Mouse (Mus musculus) forebrain, embryonic 14.5 days (tissue): ENCODE results near the gene Ftcd. TPM values are rescaled to one million over a fixed set of nuclear protein-coding genes. Genes with fewer than 3 reads are reported as not detected.
A peak's percentile ranks its signal among the peaks of the same experiment; 100 is the strongest.

Experiments
- ATAC-seq: fragments of 200-750 bp; cut with Nextera tagmentation; 2 replicates; pipeline ENCODE4 v1.8.0; 2017; ENCODE audit warnings: mild to moderate bottlenecking, moderate library complexity
- DNase-seq: peaks from one replicate; pipeline ENCODE4 v3.0.0-alpha.2; 2015; ENCODE audit warnings: low spot score
- H3K27ac ChIP-seq: fragments of 300-500 bp; sonication (generic); 2 replicates; pipeline ENCODE4 v1.5.1; 2014; ENCODE audit warnings: low read depth, mild to moderate bottlenecking, control low read depth, low read length, moderate library complexity
- H3K27me3 ChIP-seq: fragments of 300-500 bp; sonication (generic); replicated peaks from 2 replicates; pipeline ENCODE4 v1.6.1; 2014; ENCODE audit warnings: low read length, control low read depth, mixed read lengths; ENCODE audit not compliant: control insufficient read depth, insufficient read depth
- H3K36me3 ChIP-seq: fragments of 300-500 bp; sonication (generic); 2 replicates; pipeline ENCODE4 v1.6.1; 2014; ENCODE audit warnings: low read length, control low read depth; ENCODE audit not compliant: control insufficient read depth, insufficient read depth
- H3K4me1 ChIP-seq: fragments of 300-500 bp; sonication (generic); 2 replicates; pipeline ENCODE4 v1.6.1; 2014; ENCODE audit warnings: antibody characterized with exemption, low read length, control low read depth; ENCODE audit not compliant: control insufficient read depth, insufficient read depth
- H3K4me2 ChIP-seq: fragments of 300-500 bp; sonication (generic); 2 replicates; pipeline ENCODE4 v1.6.1; 2014; ENCODE audit warnings: mild to moderate bottlenecking, control low read depth, low read length
- H3K4me3 ChIP-seq: fragments of 300-500 bp; sonication (generic); 2 replicates; pipeline ENCODE4 v1.5.1; 2014; ENCODE audit warnings: low read depth, low read length, control low read depth
- H3K9ac ChIP-seq: fragments of 300-500 bp; sonication (generic); 2 replicates; pipeline ENCODE4 v1.6.1; 2014; ENCODE audit warnings: mild to moderate bottlenecking, low read length, control low read depth, moderate library complexity
- H3K9me3 ChIP-seq: fragments of 300-500 bp; sonication (generic); replicated peaks from 2 replicates; pipeline ENCODE4 v1.6.1; 2016; ENCODE audit warnings: low read length, control low read depth, mixed read lengths; ENCODE audit not compliant: control insufficient read depth
- WGBS: fragments of 180-500 bp; shearing (Covaris S2); extraction: QIAGEN DNeasy Blood & Tissue Kit; methylation state at CpG from one replicate; pipeline ENCODE4 v1.1.7; 2014; 5-methylcytosine and 5-hydroxymethylcytosine counted together
- polyA plus RNA-seq: library from polyadenylated mRNA; unstranded; fragments of >200 nt; fragmentation: Nextera tagmentation; extraction: Ambion mirVana; gene quantifications from 2 replicates; pipeline ENCODE4 v1.2.1, GENCODE M21; 2014

Gene Ftcd
- polyA plus RNA-seq, 1 experiment from 2014 or later = not detected

DNA sequence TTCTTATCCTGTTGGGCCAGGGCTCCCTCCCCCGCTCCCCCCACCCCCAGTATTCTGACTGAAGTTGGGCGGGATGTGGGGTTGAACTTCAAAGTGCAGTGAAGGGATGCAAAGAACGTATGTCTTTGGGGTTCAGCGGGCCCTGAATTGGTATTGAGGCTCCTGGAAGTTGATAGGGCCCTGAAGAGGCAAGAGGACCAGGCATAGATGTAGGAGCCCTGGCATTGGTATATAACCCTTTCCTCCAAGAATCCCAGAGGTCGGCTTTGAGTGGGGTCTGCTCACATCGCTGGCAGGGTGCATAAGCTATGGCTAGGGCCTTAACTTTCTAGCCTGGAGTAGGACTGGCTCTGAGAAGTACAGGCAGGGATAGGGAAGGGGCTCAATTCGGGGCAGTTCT, 48.3 kb downstream of the Ftcd start:
- ATAC-seq (peak; percentile 23; the same call in 1 of the 2 replicates), DNase-seq (no peak)
- H3K4me3 ChIP-seq = no peak overlapping the region
- H3K9me3 ChIP-seq = no peaks in the 10 kb centered on the region
- H3K27me3 ChIP-seq = 0 out of 2 replicates have a peak, but pooled peaks cover 5% of the 10 kb centered on the region
- H3K9ac ChIP-seq = no peak overlapping the region
- no peaks in the 10 kb centered on the region for H3K4me1 ChIP-seq
- H3K36me3 ChIP-seq = no peaks in the 10 kb centered on the region
- 15% methylated on average over 7 of the region's 7 CpGs for WGBS
- H3K27ac ChIP-seq = no peak overlapping the region
- H3K4me2 ChIP-seq = peak overlapping the region; percentile 52

DNA sequence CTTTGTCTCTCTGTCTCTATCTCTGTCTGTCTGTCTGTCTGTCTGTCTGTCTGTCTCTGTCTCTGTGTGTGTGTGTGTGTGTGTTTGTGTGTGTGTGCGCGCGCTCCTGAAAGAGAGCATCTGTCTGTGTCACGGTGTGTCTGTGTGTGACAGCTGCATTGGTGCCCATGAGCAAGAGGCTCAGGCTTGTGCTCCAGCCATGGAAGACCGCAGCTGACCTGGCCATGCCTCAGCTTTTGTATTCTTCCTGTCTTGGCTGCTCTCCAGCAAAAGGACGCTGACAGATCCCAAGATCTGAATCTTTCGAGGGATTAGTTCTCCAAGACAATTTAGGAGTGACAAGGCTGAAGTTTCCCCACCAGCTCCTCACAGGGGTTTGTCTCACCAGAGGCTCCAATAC, 49.5 kb downstream of the Ftcd start:
- Histone ChIP-seq H3K9me3 (no peaks in the 10 kb centered on the region), H3K4me2 (no peak overlapping the region), H3K27ac (no peak overlapping the region), H3K27me3 (0 out of 2 replicates have a peak, but pooled peaks cover 5% of the 10 kb centered on the region), H3K36me3 (no peaks in the 10 kb centered on the region), H3K9ac (no peak overlapping the region), H3K4me3 (no peak overlapping the region), H3K4me1 (no peaks in the 10 kb centered on the region)
- DNase-seq (no peak), ATAC-seq (no peak)
- 70% methylated on average over 7 of the region's 7 CpGs for WGBS

DNA sequence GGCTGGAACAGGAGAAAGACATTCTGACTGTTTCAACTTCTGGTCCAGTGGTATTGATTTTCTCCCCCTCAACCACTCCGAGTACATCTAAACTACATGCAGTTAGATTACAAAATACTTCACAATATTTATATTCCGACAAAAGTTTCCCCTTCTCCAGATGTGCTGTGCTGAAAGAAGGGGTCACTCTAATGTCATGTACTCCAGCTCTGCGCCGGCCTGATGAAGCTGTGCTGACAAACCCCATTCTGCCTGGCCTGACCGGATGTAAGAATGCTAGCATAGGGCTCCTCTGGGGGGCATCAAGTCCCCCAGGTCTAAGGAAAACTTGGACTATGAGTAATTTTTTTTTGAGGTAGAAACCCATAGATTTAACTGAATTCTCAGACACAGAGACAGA, 52.3 kb downstream of the Ftcd start:
- no peak overlapping the region for H3K9ac ChIP-seq
- H3K9me3 ChIP-seq = no peaks in the 10 kb centered on the region
- H3K27me3 ChIP-seq = 0 out of 2 replicates have a peak, but pooled peaks cover 3% of the 10 kb centered on the region
- H3K27ac ChIP-seq = no peak overlapping the region
- DNase-seq (no peak), ATAC-seq (no peak)
- 92% methylated on average over 5 of the region's 5 CpGs for WGBS
- H3K4me3 ChIP-seq = no peak overlapping the region
- H3K4me1 ChIP-seq = no peaks in the 10 kb centered on the region
- H3K4me2 ChIP-seq = no peak overlapping the region
- H3K36me3 ChIP-seq = no peaks in the 10 kb centered on the region

DNA sequence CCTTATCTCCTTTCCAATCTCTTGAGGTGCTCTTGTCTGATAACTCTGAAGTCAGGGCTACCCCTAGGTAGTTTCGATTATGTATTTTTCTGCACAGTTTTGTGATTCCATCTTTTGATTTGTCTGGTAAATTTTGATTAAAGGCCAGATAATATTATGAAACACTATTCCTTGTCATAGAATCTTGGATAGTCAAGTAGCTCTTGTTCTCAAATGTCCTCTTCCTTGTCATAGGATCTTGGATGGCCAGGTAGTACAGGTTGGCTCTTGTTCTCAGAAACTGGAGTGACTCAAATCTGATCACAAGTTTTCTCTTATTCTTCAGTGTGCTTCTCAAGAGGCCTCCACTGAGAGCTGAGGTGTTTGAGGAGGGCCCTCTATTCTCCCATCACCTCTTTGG, 55.2 kb downstream of the Ftcd start:
- H3K4me2 ChIP-seq = no peak overlapping the region
- DNase-seq (no peak), ATAC-seq (no peak)
- H3K4me3 ChIP-seq = no peak overlapping the region
- no peak overlapping the region for H3K27ac ChIP-seq
- no peaks in the 10 kb centered on the region for H3K9me3 ChIP-seq
- H3K36me3 ChIP-seq = no peaks in the 10 kb centered on the region
- H3K9ac ChIP-seq = no peak overlapping the region
- 88% methylated on average over 1 of the region's 1 CpGs for WGBS
- no peaks in the 10 kb centered on the region for H3K4me1 ChIP-seq
- no peaks in the 10 kb centered on the region for H3K27me3 ChIP-seq

DNA sequence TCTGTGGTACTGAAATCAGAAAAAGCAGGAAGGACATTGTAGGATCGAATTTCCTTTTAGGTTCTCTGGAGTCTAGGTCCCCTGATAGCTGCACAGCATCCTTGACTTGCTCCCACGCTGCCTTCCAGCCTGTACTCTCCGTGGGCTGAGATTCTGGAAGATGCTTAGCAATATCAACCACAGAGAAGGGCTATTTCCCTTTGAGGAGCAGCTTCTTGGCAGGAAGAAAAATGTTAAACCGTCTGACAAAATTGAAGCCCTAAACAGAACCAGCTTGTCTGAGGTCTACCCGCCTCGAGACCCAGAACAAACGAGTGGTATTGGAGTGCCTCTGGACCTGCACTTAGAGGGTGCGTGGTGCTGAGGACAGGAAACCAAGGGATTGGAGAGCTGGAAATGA, 57.2 kb downstream of the Ftcd start:
- DNase-seq (no peak), ATAC-seq (no peak)
- H3K27ac ChIP-seq = no peak overlapping the region
- no peak overlapping the region for H3K4me3 ChIP-seq
- no peak overlapping the region for H3K9ac ChIP-seq
- H3K36me3 ChIP-seq = no peaks in the 10 kb centered on the region
- no peaks in the 10 kb centered on the region for H3K9me3 ChIP-seq
- no peaks in the 10 kb centered on the region for H3K27me3 ChIP-seq
- H3K4me1 ChIP-seq = no peaks in the 10 kb centered on the region
- H3K4me2 ChIP-seq = no peak overlapping the region
- WGBS = 85% methylated on average over 8 of the region's 8 CpGs

DNA sequence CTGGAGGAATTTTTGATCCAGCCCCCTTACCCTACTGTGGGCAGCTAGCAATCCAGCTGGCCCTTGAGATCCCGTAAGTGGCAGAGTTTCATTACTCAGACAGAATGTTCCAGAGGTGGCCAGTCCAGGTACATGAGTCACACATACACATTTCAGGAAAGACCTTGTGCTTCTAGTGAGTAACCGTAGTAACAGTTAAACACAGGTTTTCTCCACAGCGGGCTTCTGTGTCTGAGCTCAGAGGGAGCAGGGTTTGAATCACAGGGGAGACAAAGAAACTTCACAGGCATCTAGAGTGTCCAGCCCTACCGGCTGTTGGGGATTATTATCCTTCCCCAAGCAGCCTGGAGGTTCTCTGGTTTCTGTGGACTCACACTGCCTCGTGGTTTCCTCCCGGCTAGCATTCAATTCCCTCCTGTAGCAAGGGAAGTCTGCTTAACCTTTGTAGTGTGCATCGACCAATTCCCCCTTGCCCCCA, 58.7 kb downstream of the Ftcd start:
- H3K4me1 ChIP-seq = no peaks in the 10 kb centered on the region
- no peaks in the 10 kb centered on the region for H3K36me3 ChIP-seq
- no peak overlapping the region for H3K27ac ChIP-seq
- DNase-seq (no peak), ATAC-seq (no peak)
- no peak overlapping the region for H3K4me3 ChIP-seq
- H3K27me3 ChIP-seq = no peaks in the 10 kb centered on the region
- WGBS = 47% methylated on average over 7 of the region's 7 CpGs
- no peak overlapping the region for H3K4me2 ChIP-seq
- H3K9ac ChIP-seq = no peak overlapping the region
- H3K9me3 ChIP-seq = no peaks in the 10 kb centered on the region

DNA sequence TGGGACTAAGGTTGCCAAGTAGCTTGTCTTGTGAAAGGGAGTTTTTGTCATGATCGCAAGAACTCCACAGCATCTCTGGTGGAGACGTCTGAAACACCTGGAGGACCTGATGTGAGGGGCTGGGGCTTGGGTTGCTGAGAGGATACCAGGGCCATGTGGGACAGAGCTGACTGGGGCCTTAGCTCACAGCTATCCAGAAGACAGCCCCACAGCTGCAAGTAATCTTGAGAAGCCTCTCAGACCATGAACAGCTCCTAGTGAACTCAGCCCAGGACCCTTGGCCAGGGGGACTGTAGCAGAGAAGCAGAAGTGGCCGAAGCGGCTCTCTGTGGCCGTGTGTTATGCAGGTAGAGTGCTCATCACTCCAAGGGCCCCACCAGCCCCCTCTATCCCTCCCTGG, 59.1 kb downstream of the Ftcd start:
- Histone ChIP-seq H3K9me3 (no peaks in the 10 kb centered on the region), H3K27ac (no peak overlapping the region), H3K4me1 (no peaks in the 10 kb centered on the region), H3K4me2 (no peak overlapping the region), H3K36me3 (no peaks in the 10 kb centered on the region), H3K4me3 (no peak overlapping the region), H3K9ac (no peak overlapping the region), H3K27me3 (no peaks in the 10 kb centered on the region)
- no peak for DNase-seq
- no peak for ATAC-seq
- 82% methylated on average over 5 of the region's 5 CpGs for WGBS

DNA sequence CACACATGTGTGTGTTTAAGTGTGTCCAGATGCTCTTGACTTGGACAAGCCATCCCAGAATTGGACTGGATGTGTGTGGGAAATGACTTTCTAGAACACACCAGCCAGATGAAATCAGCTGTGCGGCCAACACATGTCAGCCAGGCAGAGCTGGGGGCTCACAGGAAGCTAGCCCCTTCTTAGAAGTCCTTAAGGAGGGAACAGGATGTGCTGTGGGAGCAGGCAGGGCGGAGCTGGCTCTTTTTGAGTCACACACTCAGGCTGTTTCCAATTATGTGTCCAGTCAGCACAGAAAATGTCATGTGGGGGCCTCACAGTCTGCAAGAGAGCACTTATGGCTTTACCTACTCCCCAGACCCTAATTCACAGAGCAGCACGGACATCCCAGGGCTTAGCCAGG, 60.6 kb downstream of the Ftcd start:
- no peaks in the 10 kb centered on the region for H3K4me1 ChIP-seq
- no peak overlapping the region for H3K4me3 ChIP-seq
- no peak for ATAC-seq
- no peak for DNase-seq
- no peaks in the 10 kb centered on the region for H3K27me3 ChIP-seq
- no peak overlapping the region for H3K4me2 ChIP-seq
- 79% methylated on average over 3 of the region's 3 CpGs for WGBS
- H3K36me3 ChIP-seq = no peaks in the 10 kb centered on the region
- H3K9me3 ChIP-seq = no peaks in the 10 kb centered on the region
- no peak overlapping the region for H3K9ac ChIP-seq
- H3K27ac ChIP-seq = no peak overlapping the region

DNA sequence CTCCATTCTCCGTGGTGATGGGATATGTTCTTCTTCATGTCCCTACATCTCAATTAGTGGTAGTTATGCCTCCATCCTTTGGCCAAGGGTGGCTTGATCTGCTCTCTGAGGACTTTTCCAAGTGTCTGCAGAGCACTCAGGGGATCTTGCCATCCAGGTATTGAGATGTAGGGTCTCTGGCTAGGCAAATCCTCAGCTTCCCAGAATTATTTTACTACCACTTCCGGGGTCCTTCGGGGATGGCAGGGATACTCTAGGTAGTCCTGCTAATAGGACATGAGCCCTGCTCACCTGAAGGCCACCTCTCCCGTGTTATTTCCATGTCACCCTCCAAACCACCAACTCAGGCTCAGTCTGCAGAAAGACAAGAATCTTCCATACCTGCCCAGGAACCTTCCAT, 61.2 kb downstream of the Ftcd start:
- no peak overlapping the region for H3K27ac ChIP-seq
- H3K9ac ChIP-seq = no peak overlapping the region
- H3K4me2 ChIP-seq = no peak overlapping the region
- H3K4me3 ChIP-seq = no peak overlapping the region
- H3K27me3 ChIP-seq = no peaks in the 10 kb centered on the region
- DNase-seq = no peak
- WGBS = 85% methylated on average over 4 of the region's 4 CpGs
- H3K36me3 ChIP-seq = no peaks in the 10 kb centered on the region
- H3K9me3 ChIP-seq = no peaks in the 10 kb centered on the region
- no peaks in the 10 kb centered on the region for H3K4me1 ChIP-seq
- ATAC-seq = no peak
